Mouse (Mus musculus): ENCODE measurements at regions not wholly inside any gene's neighbourhood (a gene's known extent, or its start where the extent isn't known, plus 50 kb on each side); places are given as distances from the start of the nearest gene placed in this dataset.
A peak's percentile ranks its signal among the peaks of the same experiment; 100 is the strongest.

- no peak overlapping the region for H3K27ac ChIP-seq (ENCODE audit: insufficient read depth, low read depth, low read length, poor library complexity, severe bottlenecking)
- TF ChIP-seq MAFK (IDR thresholded peaks at IDR 0.05; ENCODE audit: insufficient read depth, low read depth, low read length) (no peak), CHD2 (IDR thresholded peaks at IDR 0.05; ENCODE audit: low read depth, low read length) (no peak), HCFC1 (IDR thresholded peaks at IDR 0.05; ENCODE audit: borderline replicate concordance, insufficient read depth, low read length) (no peak), ZC3H11A (IDR thresholded peaks at IDR 0.05; ENCODE audit: borderline replicate concordance, low read depth, low read length) (no peak), ZNF384 (IDR thresholded peaks at IDR 0.05; ENCODE audit: low read depth, low read length) (no peak)
Observed at GRCm38 (mm10) chr15:62104653-62105052, 1181.8 kb upstream of the A1bg start.

GRCm38 (mm10) chr15:62099683-62100082 is 1176.9 kb upstream of the A1bg start:
- TF ChIP-seq MAFK (IDR thresholded peaks at IDR 0.05; ENCODE audit: insufficient read depth, low read depth, low read length) (no peak), HCFC1 (IDR thresholded peaks at IDR 0.05; ENCODE audit: borderline replicate concordance, insufficient read depth, low read length) (no peak), ZNF384 (IDR thresholded peaks at IDR 0.05; ENCODE audit: low read depth, low read length) (no peak)
- H3K36me3 ChIP-seq (ENCODE audit: control insufficient read depth, insufficient read depth, low read length, poor library complexity, severe bottlenecking), result peaks cover 7% of the 10 kb centered on the region; the same call in 1 of the 2 replicates

More at GRCm38 (mm10) chr15:62104653-62105052, 1181.8 kb upstream of the A1bg start:
- in situ Hi-C loops (cut with MboI; ENCODE audit: low sequenced_read_pairs in 2 of 2, unreplicated experiment in 2 of 2), result no loop called here
- peaks cover 11 to 29% of the 10 kb centered on the region in 2 experiments; a peak in 3 of 4 replicates for H3K4me1 ChIP-seq (ENCODE audit: control insufficient read depth in 2 of 2, insufficient read depth in 2 of 2, low read length in 2 of 2, poor library complexity in 1 of 2)
- no peak overlapping the region for H3K4me3 ChIP-seq (ENCODE audit: insufficient read depth in 1 of 2, low read depth in 1 of 2, low read length in 2 of 2, poor library complexity in 1 of 2, severe bottlenecking in 1 of 2)
- peaks cover 12% of the 10 kb centered on the region; the same call in 1 of the 2 replicates for H3K36me3 ChIP-seq (ENCODE audit: control insufficient read depth, insufficient read depth, low read length, poor library complexity, severe bottlenecking)
- H3K9ac ChIP-seq (ENCODE audit: insufficient read depth, low read depth, low read length, poor library complexity, severe bottlenecking), result no peak overlapping the region
- no peaks in the 10 kb centered on the region for H3K9me3 ChIP-seq (ENCODE audit: control insufficient read depth, insufficient read depth, low read depth, low read length)
- no peak for DNase-seq (ENCODE audit: low read depth, low spot score)

GRCm38 (mm10) chr15:62098791-62099660 is 1176.2 kb upstream of the A1bg start:
- in situ Hi-C loops (cut with MboI; ENCODE audit: low sequenced_read_pairs in 2 of 2, unreplicated experiment in 2 of 2), result no loop called here

More at GRCm38 (mm10) chr15:62099683-62100082, 1176.9 kb upstream of the A1bg start:
- Histone ChIP-seq H3K9ac (ENCODE audit: insufficient read depth, low read depth, low read length, poor library complexity, severe bottlenecking) (no peak overlapping the region), H3K9me3 (ENCODE audit: control insufficient read depth, insufficient read depth, low read depth, low read length) (no peaks in the 10 kb centered on the region), H3K4me1 (ENCODE audit: control insufficient read depth in 2 of 2, insufficient read depth in 2 of 2, low read length in 2 of 2, poor library complexity in 1 of 2) (peaks cover 9 to 34% of the 10 kb centered on the region in 2 experiments), H3K27ac (ENCODE audit: insufficient read depth, low read depth, low read length, poor library complexity, severe bottlenecking) (no peak overlapping the region), H3K4me3 (ENCODE audit: insufficient read depth in 1 of 2, low read depth in 1 of 2, low read length in 2 of 2, poor library complexity in 1 of 2, severe bottlenecking in 1 of 2) (no peak overlapping the region)
- in situ Hi-C loops (cut with MboI; ENCODE audit: low sequenced_read_pairs in 2 of 2, unreplicated experiment in 2 of 2), result no loop called here
- DNase-seq (ENCODE audit: low read depth, low spot score), result no peak

GRCm38 (mm10) chr15:62096778-62097177 is 1174.0 kb upstream of the A1bg start:
- Histone ChIP-seq H3K36me3 (ENCODE audit: control insufficient read depth, insufficient read depth, low read length, poor library complexity, severe bottlenecking) (peaks cover 2% of the 10 kb centered on the region; the same call in 1 of the 2 replicates), H3K9me3 (ENCODE audit: control insufficient read depth, insufficient read depth, low read depth, low read length) (no peaks in the 10 kb centered on the region), H3K27ac (ENCODE audit: insufficient read depth, low read depth, low read length, poor library complexity, severe bottlenecking) (no peak overlapping the region), H3K4me3 (ENCODE audit: insufficient read depth in 1 of 2, low read depth in 1 of 2, low read length in 2 of 2, poor library complexity in 1 of 2, severe bottlenecking in 1 of 2) (no peak overlapping the region), H3K4me1 (ENCODE audit: control insufficient read depth in 2 of 2, insufficient read depth in 2 of 2, low read length in 2 of 2, poor library complexity in 1 of 2) (peaks cover 15 to 33% of the 10 kb centered on the region in 2 experiments), H3K9ac (ENCODE audit: insufficient read depth, low read depth, low read length, poor library complexity, severe bottlenecking) (no peak overlapping the region)
- in situ Hi-C loops (cut with MboI; ENCODE audit: low sequenced_read_pairs in 2 of 2, unreplicated experiment in 2 of 2), result no loop called here
- DNase-seq (ENCODE audit: low read depth, low spot score), result no peak
- TF ChIP-seq CHD2 (IDR thresholded peaks at IDR 0.05; ENCODE audit: low read depth, low read length) (no peak), MAFK (IDR thresholded peaks at IDR 0.05; ENCODE audit: insufficient read depth, low read depth, low read length) (no peak), ZNF384 (IDR thresholded peaks at IDR 0.05; ENCODE audit: low read depth, low read length) (no peak), ZC3H11A (IDR thresholded peaks at IDR 0.05; ENCODE audit: borderline replicate concordance, low read depth, low read length) (no peak), HCFC1 (IDR thresholded peaks at IDR 0.05; ENCODE audit: borderline replicate concordance, insufficient read depth, low read length) (no peak)

More at GRCm38 (mm10) chr15:62098791-62099660, 1176.2 kb upstream of the A1bg start:
- Histone ChIP-seq H3K4me1 (ENCODE audit: control insufficient read depth in 2 of 2, insufficient read depth in 2 of 2, low read length in 2 of 2, poor library complexity in 1 of 2) (peaks cover 10 to 32% of the 10 kb centered on the region in 2 experiments), H3K36me3 (ENCODE audit: control insufficient read depth, insufficient read depth, low read length, poor library complexity, severe bottlenecking) (peaks cover 7% of the 10 kb centered on the region; the same call in 1 of the 2 replicates), H3K9ac (ENCODE audit: insufficient read depth, low read depth, low read length, poor library complexity, severe bottlenecking) (peak overlapping the region; percentile 26; the same call in 1 of the 2 replicates), H3K9me3 (ENCODE audit: control insufficient read depth, insufficient read depth, low read depth, low read length) (no peaks in the 10 kb centered on the region), H3K27ac (ENCODE audit: insufficient read depth, low read depth, low read length, poor library complexity, severe bottlenecking) (peak overlapping the region; percentile 52; the same call in 1 of the 2 replicates), H3K4me3 (ENCODE audit: insufficient read depth in 1 of 2, low read depth in 1 of 2, low read length in 2 of 2, poor library complexity in 1 of 2, severe bottlenecking in 1 of 2) (peak overlapping the region; percentile 6 to 33; a peak in 1 of 4 replicates)
- TF ChIP-seq ZC3H11A (IDR thresholded peaks at IDR 0.05; ENCODE audit: borderline replicate concordance, low read depth, low read length) (no peak), CHD2 (IDR thresholded peaks at IDR 0.05; ENCODE audit: low read depth, low read length) (no peak), MAFK (IDR thresholded peaks at IDR 0.05; ENCODE audit: insufficient read depth, low read depth, low read length) (no peak), ZNF384 (IDR thresholded peaks at IDR 0.05; ENCODE audit: low read depth, low read length) (no peak), HCFC1 (IDR thresholded peaks at IDR 0.05; ENCODE audit: borderline replicate concordance, insufficient read depth, low read length) (no peak)
- DNase-seq (ENCODE audit: low read depth, low spot score), result no peak

Data from ES-E14 (cell line).